Mouse (Mus musculus) CD4-positive, CD25-positive, alpha-beta regulatory T cell, adult 2 months (primary cell): ENCODE data around the gene Gm20388.

Source experiments
- DNase-seq: peaks from one replicate; pipeline ENCODE4 v3.0.0-alpha.2; 2012; ENCODE audit warnings: low read depth, low spot score

The Gm20388 gene

GRCm38 (mm10) chr8:122461473-122462148, 2551.0 kb downstream of the Gm20388 start:
- peak; percentile 33 for DNase-seq

GRCm38 (mm10) chr8:122462510-122462909, 2551.9 kb downstream of the Gm20388 start:
- no peak for DNase-seq

DNA sequence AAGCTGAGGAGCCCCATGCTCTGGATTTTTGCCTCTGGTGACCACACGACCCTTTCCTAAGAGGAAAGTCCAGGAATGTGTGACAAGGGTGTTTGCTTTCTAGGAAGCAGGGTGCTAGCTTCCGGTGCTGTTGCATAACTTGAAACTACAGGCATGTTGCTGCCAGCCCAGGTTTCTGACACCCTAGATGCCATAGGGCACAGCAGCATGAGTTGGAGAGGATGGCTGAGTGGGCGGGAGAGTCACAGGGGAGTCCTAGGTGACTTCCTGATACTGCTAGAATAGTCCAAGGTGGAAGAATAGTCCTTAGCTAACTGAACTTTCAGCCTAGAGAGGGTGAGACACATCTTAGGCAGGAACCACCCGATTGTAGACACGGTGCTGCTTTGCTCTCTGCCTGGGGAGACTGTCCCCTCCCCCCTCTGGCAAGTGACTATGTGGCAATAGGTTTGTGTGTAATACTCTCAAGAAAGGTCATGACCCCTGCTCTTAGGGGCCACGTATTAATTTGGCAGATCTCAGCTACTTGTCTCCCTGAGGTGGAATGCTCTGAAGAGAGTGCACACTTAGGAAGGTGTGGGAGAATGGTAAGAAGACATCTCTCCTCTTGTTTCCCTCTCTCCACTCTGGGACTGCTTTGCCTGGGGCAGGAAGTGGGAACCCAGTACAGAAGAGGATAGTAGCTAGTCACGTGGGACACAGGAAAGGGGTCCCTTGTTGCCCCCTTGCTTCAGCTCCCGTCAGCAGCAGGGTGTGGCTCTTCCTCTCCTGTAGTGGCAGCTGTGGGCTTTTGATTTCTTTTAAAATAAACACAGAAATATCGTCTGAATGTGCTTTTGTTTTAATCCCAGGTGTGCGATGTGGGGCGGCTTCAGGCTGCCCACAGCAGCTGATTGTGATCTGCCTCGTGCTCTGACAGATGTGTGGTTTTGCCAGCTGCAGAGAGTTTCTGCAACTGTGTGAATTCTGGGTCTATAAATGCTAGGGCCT, 2553.3 kb downstream of the Gm20388 start:
- peak; percentile 63 for DNase-seq

- no peak for DNase-seq
These were observed 2554.3 kb downstream of the Gm20388 start for GRCm38 (mm10) chr8:122464985-122465384.

GRCm38 (mm10) chr8:122467816-122468215, 2557.2 kb downstream of the Gm20388 start:
- DNase-seq = no peak

- DNase-seq = no peak
These were observed 2558.8 kb downstream of the Gm20388 start for GRCm38 (mm10) chr8:122469407-122469806.

DNA sequence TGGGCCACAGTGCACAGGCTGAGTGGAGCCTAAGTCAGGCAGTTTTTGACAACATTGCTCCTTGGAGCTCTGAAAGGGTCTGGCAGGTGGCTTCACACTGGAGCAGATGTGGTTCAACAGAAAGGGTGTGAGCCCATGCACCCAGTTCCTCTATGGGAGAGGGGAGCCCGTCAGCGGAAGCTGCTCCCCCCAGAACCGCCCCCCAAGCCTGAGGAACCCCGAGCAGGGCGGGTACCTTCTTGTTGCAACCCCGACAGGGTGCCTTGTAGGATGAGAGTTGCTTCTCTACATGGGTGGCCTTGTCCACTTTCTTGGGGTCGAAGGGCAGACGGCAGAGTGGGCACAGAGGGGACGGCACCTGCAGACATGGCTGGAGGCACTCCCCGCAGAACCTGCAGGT, 2559.3 kb downstream of the Gm20388 start:
- DNase-seq = no peak

DNA sequence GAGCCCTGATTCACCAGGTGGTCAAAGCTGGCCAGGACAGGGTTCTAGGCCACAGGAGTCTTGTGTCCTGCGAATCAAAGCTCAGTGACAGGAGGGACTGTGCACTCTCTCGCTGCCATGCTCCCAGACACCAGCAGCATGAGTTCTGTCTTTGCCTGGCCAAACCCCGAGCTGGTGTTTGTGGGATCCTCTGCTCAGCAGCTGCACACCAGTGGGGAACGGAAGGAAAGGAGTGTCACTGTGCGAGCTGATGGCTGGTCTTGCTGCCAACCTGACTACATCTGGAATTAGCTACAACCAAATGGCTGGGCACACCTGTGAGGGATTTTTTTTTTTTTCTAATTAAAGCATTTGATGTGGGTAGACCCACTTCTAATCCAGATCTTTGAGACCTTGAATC, 2560.1 kb downstream of the Gm20388 start:
- no peak for DNase-seq

GRCm38 (mm10) chr8:122473911-122474421, 2563.3 kb downstream of the Gm20388 start:
- peak; percentile 55 for DNase-seq

- DNase-seq = peak; percentile 50
These were observed 2564.4 kb downstream of the Gm20388 start for GRCm38 (mm10) chr8:122474951-122475560.

DNA sequence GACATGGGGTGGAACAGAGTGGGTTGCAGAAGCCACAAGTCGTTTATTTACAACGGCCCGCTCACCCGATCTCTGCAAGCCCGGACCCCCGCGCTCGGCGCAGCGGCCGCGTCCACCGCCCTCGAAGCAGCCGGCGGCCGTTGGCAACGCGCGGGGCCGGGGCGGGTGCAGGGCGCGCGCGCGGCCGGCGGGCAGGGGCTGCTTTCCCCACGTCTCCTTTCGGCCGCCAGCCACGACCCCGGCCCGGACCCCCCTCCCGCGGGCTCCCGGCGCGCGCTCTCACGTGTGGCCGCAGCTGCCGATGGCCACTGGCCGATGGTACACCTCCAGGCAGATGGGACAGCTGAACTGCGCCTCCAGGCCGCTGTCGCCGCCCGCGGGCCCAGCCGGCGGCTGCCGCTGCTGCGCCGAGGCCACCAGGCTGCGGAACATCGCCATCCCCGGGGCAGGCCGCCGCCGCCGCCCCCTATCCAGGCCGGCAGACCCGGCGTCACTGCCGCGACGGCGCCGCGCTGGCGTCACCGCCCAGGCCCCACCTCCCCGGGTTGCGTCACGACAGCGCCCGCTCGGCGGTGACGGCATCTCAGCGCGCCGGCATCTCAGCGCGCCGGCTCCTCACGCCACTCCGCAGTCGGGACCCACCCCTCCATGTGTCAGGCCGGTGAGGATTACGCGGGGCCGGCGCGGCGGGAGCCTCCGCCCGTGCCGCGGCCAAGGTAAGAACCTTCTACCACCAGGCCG, 2565.1 kb downstream of the Gm20388 start, which contains the start of the genes Rnf166 and Ctu2:
Gene Rnf166, minus strand, starts transcription at position 485 of the 741 bp plus-strand sequence.
Gene Ctu2, plus strand, starts transcription at position 564 of the 741 bp plus-strand sequence.
- peak; percentile 97 for DNase-seq

- no peak for DNase-seq
These were observed 2571.8 kb downstream of the Gm20388 start for GRCm38 (mm10) chr8:122482448-122482847.

DNA sequence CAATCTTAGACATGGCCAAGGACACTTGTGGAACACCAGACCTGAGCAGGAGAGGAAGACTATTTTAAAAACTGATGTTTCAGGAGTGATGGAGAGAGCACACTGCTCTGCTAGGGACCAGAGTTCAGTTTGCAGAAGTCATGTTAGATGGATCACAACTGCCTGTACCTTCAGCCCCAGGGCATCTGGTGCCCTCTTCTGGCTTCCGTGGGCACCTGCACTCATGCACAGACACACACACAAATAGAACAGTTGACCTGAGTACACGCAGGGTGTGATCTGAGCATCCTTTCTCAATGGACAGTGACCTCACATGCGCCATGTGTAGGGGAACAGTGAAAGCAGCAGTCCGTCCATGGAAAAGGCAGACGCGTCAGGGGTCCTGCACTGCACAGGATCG, 2573.2 kb downstream of the Gm20388 start:
- DNase-seq = peak; percentile 39

DNA sequence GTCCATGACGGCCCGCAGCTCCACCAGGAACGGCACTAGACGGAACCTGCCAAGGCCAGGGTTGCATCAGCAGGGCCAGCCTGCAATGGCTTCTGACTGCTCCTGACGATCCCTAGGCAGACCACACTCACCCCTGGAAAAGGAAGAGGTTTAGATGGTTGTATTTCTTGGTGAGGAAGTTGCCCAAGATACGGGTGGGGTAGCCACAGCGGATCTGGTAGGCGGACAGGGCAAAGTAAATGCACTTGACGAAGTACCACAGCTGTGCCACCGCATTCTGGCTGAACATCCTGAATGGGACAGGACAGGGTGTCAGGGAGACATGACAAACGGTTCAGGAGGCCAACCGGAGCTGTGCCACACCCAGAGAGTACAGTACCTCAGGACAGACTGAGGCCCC, 2574.2 kb downstream of the Gm20388 start:
- no peak for DNase-seq

DNA sequence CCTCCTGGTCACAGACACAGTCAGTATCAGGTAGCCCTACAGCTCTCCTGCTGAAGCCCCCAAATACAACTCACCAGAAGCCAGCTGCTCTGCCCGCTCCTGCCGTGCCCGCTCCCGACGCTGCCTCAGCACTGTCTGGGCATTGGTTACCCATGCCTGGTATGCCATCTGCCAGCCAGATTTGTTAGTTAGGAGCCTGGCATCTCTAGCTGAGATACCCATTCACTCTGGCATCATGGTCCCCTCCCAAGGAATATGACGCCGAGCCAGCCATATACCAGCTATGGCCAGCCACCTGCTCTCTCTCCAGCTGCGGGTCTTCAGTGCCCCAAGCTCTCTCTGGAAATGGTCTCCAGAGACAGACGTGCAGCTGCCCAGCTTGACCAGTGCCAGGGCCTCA, 2577.7 kb downstream of the Gm20388 start:
- DNase-seq = no peak

- no peak for DNase-seq
These were observed 2586.5 kb downstream of the Gm20388 start for GRCm38 (mm10) chr8:122497016-122497734.

DNA sequence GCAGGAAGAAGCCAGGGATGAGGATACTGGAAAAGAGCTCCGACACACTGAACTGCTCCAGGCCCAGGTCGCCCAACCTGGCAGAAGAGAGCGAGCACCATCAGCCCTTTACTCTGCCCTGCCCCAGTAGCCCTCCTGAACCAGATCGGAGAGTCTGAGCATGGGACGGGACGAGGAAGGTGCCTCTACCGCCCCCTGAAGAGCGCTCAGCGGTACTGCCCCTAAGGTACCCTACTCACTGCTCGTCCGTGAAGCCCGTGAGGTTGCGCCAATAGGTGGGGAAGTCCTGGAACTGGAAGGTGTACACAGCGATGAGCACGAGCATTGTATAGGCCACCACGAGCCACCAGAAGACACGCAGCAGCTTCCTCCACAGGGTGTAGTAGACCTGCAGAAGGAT, 2587.3 kb downstream of the Gm20388 start:
- DNase-seq = peak; percentile 53

- DNase-seq = peak; percentile 90
These were observed 2590.2 kb downstream of the Gm20388 start for GRCm38 (mm10) chr8:122500856-122501255.

- no peak for DNase-seq
These were observed 2600.9 kb downstream of the Gm20388 start for GRCm38 (mm10) chr8:122511552-122511951.

DNA sequence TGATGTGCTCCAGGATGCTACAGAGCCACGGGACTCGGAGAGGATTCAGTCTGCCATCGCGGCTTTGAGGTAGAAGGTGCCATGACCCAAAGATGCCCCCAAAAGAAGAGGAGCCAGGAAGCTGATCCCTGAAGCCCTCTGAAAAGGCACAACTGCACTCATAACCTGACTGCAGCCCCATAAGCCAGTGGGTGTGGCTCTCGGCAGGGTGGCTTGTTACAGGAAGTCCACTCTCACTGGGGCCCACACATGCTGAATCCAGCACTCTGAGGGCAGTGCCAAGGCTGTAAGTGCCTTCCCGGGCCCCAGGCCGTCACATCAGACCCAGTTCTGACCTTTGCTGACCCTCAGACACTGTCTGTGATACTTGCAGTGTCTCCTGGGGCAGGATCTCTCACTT, 2601.8 kb downstream of the Gm20388 start:
- DNase-seq = no peak
